Mouse (Mus musculus): Measurements from ENCODE around the gene Eef1a1.
A peak's percentile ranks its signal among the peaks of the same experiment; 100 is the strongest.

Gene Eef1a1

GRCm38 (mm10) chr9:78475383-78475780 lies 13.6 kb downstream of the Eef1a1 start:
- peaks cover 18% of the 10 kb centered on the region for H3K36me3 ChIP-seq (ENCODE audit: control insufficient read depth, insufficient read depth, low read length, poor library complexity, severe bottlenecking)
- H3K27me3 ChIP-seq (ENCODE audit: control insufficient read depth, insufficient read depth, low read length, poor library complexity, severe bottlenecking) = no peaks in the 10 kb centered on the region
- no peak for DNase-seq (ENCODE audit: low read depth, low spot score)

DNA sequence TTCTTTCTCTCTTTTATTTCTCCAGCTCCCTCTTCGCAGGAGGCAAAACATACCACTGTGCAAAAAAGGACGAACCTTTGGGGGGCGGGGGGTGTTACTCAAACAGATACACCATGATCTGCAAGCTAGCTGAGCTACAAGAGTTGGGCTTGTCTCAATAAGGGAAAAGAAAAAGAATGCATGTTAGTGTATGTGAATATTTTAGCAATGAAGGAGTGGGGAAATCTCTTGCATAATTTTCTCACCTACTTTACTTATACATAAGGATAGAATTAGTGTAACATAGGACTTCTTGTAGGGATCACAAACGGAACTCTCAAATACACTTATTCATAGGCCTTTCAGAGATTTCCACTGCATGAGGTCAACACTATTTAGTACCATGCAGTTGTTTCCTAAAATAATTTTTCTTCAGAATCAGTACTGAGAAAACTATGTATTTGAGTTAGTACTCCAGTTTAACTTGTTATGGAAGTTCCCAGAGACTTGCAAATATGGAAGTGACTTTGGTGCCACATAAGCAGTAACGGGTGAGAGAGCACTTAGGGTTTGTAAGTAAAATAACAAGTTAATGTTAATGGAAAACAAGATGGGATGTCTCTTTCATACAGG lies 14.1 kb downstream of the Eef1a1 start:
- no peak for DNase-seq (ENCODE audit: low read depth, low spot score)
- no peaks in the 10 kb centered on the region for H3K27me3 ChIP-seq (ENCODE audit: control insufficient read depth, insufficient read depth, low read length, poor library complexity, severe bottlenecking)

DNA sequence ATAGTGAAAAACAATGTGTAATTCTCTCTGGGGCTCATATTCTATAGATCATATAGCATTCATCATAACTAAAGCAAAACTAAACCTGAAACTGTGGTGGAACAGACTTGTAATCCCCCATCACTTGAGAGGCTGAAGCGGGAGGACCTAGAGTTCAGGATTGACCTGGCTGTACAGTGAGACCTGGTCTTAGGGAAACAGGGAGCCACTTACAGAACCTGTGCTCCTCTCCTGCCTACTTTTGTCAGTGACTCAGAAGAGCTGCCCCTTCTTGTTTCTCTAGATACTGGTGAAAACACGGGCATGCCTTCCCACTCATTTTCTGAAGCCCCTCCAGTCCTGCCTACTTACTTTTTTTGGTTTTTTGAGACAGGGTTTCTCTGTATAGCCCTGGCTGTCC lies 14.7 kb downstream of the Eef1a1 start:
- no peaks in the 10 kb centered on the region for H3K27me3 ChIP-seq (ENCODE audit: control insufficient read depth, insufficient read depth, low read length, poor library complexity, severe bottlenecking)
- H3K36me3 ChIP-seq (ENCODE audit: control insufficient read depth, insufficient read depth, low read length, poor library complexity, severe bottlenecking) = peaks cover 15% of the 10 kb centered on the region
- DNase-seq (ENCODE audit: low read depth, low spot score) = no peak

More for the DNA sequence above, 14.1 kb downstream of the Eef1a1 start:
- H3K36me3 ChIP-seq (ENCODE audit: control insufficient read depth, insufficient read depth, low read length, poor library complexity, severe bottlenecking) = peaks cover 17% of the 10 kb centered on the region

GRCm38 (mm10) chr9:78473588-78473987 lies 15.4 kb downstream of the Eef1a1 start:
- DNase-seq (ENCODE audit: low read depth, low spot score) = no peak
- H3K27me3 ChIP-seq (ENCODE audit: control insufficient read depth, insufficient read depth, low read length, poor library complexity, severe bottlenecking) = no peaks in the 10 kb centered on the region
- peaks cover 18% of the 10 kb centered on the region for H3K36me3 ChIP-seq (ENCODE audit: control insufficient read depth, insufficient read depth, low read length, poor library complexity, severe bottlenecking)

DNA sequence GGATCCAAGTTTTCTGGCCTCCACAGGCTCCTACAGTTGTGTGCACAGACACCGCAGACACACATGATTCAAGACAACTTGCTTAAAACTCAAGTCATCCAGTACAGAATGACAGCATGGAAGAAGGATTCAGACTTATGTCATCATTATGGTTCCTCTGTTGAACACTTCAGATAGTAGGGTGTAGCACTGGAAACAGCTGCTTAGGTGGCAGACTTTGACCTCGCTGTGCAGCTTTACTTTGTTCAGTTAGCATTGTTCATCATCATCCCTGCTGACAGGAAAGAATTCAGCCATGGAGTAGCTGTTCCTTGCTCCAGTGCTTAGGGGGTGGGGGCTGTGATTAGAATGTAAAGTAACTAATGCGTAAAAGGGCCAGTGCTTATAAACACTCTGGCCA lies 23.2 kb downstream of the Eef1a1 start:
- no peaks in the 10 kb centered on the region for H3K27me3 ChIP-seq (ENCODE audit: control insufficient read depth, insufficient read depth, low read length, poor library complexity, severe bottlenecking)
- no peak for DNase-seq (ENCODE audit: low read depth, low spot score)

GRCm38 (mm10) chr9:78463337-78463736 lies 25.6 kb downstream of the Eef1a1 start:
- Histone ChIP-seq H3K36me3 (ENCODE audit: control insufficient read depth, insufficient read depth, low read length, poor library complexity, severe bottlenecking) (peaks cover 19% of the 10 kb centered on the region), H3K27me3 (ENCODE audit: control insufficient read depth, insufficient read depth, low read length, poor library complexity, severe bottlenecking) (no peaks in the 10 kb centered on the region)
- no peak for DNase-seq (ENCODE audit: low read depth, low spot score)

More for the DNA sequence above, 23.2 kb downstream of the Eef1a1 start:
- H3K36me3 ChIP-seq (ENCODE audit: control insufficient read depth, insufficient read depth, low read length, poor library complexity, severe bottlenecking) = peaks cover 22% of the 10 kb centered on the region

DNA sequence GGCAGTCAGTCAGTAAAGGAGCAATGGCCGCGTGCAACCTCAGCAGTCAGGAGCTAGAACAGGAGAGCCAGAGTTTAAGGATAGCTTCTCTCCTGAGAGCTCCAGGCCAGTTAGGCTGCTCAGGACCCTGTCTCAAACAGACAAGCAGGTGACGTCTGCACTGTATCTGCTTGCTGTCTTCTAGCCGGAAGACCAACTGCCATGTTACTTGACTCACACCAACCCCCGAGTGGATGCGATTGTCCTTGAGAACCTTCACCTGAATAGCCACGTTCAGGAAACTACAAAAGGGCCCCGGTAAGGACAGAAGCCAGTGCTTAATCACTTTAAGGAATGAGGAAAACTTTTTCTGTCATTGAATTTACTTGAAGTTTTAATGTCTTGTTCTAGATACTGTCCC lies 31.9 kb downstream of the Eef1a1 start:
- no peak for DNase-seq (ENCODE audit: low read depth, low spot score)
- Histone ChIP-seq H3K36me3 (ENCODE audit: control insufficient read depth, insufficient read depth, low read length, poor library complexity, severe bottlenecking) (peaks cover 18% of the 10 kb centered on the region), H3K27me3 (ENCODE audit: control insufficient read depth, insufficient read depth, low read length, poor library complexity, severe bottlenecking) (no peaks in the 10 kb centered on the region)

- Histone ChIP-seq H3K36me3 (ENCODE audit: control insufficient read depth, insufficient read depth, low read length, poor library complexity, severe bottlenecking) (peaks cover 6% of the 10 kb centered on the region; the same call in 1 of the 2 replicates), H3K27me3 (ENCODE audit: control insufficient read depth, insufficient read depth, low read length, poor library complexity, severe bottlenecking) (no peaks in the 10 kb centered on the region)
- DNase-seq (ENCODE audit: low read depth, low spot score) = no peak
Measured at GRCm38 (mm10) chr9:78451382-78451781, 37.6 kb downstream of the Eef1a1 start.

GRCm38 (mm10) chr9:78450404-78450803 lies 38.5 kb downstream of the Eef1a1 start:
- no peak for DNase-seq (ENCODE audit: low read depth, low spot score)
- Histone ChIP-seq H3K27me3 (ENCODE audit: control insufficient read depth, insufficient read depth, low read length, poor library complexity, severe bottlenecking) (no peaks in the 10 kb centered on the region), H3K36me3 (ENCODE audit: control insufficient read depth, insufficient read depth, low read length, poor library complexity, severe bottlenecking) (peaks cover 6% of the 10 kb centered on the region; the same call in 1 of the 2 replicates)

GRCm38 (mm10) chr9:78447973-78448873 lies 40.7 kb downstream of the Eef1a1 start, which contains the start of the genes Mto1 and Gm17324:
TSS of gene Mto1 (plus strand) at chr9:78448208.
TSS of gene Gm17324 (minus strand) at chr9:78448786.
- Histone ChIP-seq H3K36me3 (ENCODE audit: control insufficient read depth, insufficient read depth, low read length, poor library complexity, severe bottlenecking) (peaks cover 4% of the 10 kb centered on the region; the same call in 1 of the 2 replicates), H3K27me3 (ENCODE audit: control insufficient read depth, insufficient read depth, low read length, poor library complexity, severe bottlenecking) (no peaks in the 10 kb centered on the region)
- DNase-seq (ENCODE audit: low read depth, low spot score) = peak; percentile 97

- no peaks in the 10 kb centered on the region; the same call in 1 of the 2 replicates for H3K27me3 ChIP-seq (ENCODE audit: control insufficient read depth, insufficient read depth, low read length, poor library complexity, severe bottlenecking)
- no peaks in the 10 kb centered on the region for H3K36me3 ChIP-seq (ENCODE audit: control insufficient read depth, insufficient read depth, low read length, poor library complexity, severe bottlenecking)
- no peak for DNase-seq (ENCODE audit: low read depth, low spot score)
Measured at GRCm38 (mm10) chr9:78447606-78447972, 41.4 kb downstream of the Eef1a1 start.

DNA sequence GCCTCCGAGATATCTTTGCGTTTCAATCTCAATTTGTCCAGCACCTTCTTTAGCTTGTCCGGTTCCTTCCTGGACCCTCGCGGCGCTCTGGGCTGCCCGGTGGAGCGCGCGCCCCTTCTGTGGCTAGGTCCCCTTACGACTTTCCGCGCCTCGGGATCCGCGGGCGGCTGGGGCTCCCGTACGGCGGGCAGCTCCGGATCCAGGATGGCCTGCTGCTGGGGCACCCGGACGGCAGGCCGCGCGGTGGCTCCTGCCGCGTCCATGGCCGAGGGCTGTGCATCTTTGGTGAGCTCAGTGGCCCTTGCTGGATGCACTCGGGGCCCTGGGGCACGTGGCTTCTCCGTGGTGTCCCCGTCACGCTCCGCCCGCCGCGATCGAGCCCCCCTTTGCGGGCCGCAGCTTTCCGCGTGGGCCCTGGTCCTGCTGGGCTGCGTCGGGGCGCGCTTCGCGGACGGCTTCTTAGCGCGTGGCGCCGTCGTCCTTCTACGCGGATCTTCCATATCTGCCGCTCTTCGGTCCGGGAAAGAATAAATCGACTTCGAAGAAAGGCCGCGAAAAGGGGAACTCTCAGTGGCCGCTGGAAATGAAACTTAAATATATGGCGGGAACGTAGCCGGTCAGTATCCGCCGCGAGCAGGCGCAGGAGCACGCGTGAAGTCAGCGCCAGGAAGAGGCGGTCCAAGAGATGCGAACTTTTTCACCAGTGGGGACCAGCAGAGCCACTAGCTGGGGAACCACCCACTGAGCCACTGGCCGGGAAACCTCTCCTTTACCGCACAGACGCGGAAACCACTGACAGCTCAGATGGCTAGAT lies 46.2 kb downstream of the Eef1a1 start, which contains the start of gene Cgas:
TSS of gene Cgas (minus strand) at position 659 of the 814 bp plus-strand sequence.
- peak; percentile 74 for DNase-seq (ENCODE audit: low read depth, low spot score)
- H3K27me3 ChIP-seq (ENCODE audit: control insufficient read depth, insufficient read depth, low read length, poor library complexity, severe bottlenecking) = peaks cover 1% of the 10 kb centered on the region
- no peaks in the 10 kb centered on the region for H3K36me3 ChIP-seq (ENCODE audit: control insufficient read depth, insufficient read depth, low read length, poor library complexity, severe bottlenecking)

- DNase-seq (ENCODE audit: low read depth, low spot score) = peak; percentile 23
- Histone ChIP-seq H3K36me3 (ENCODE audit: control insufficient read depth, insufficient read depth, low read length, poor library complexity, severe bottlenecking) (no peaks in the 10 kb centered on the region), H3K27me3 (ENCODE audit: control insufficient read depth, insufficient read depth, low read length, poor library complexity, severe bottlenecking) (peaks cover 1% of the 10 kb centered on the region)
Measured at GRCm38 (mm10) chr9:78442237-78442578, 46.7 kb downstream of the Eef1a1 start.

GRCm38 (mm10) chr9:78439426-78439825 lies 49.5 kb downstream of the Eef1a1 start:
- Histone ChIP-seq H3K36me3 (ENCODE audit: control insufficient read depth, insufficient read depth, low read length, poor library complexity, severe bottlenecking) (no peaks in the 10 kb centered on the region), H3K27me3 (ENCODE audit: control insufficient read depth, insufficient read depth, low read length, poor library complexity, severe bottlenecking) (peaks cover 1% of the 10 kb centered on the region)
- peak; percentile 38 for DNase-seq (ENCODE audit: low read depth, low spot score)
